Mouse (Mus musculus) layer of hippocampus, postnatal 14 days (tissue): Measurements from ENCODE around the gene Hmcn1. TPM values are rescaled to one million over a fixed set of nuclear protein-coding genes. Genes with fewer than 3 reads are reported as not detected.

Source experiments
- DNase-seq, 2 experiments: peaks; one replicate each; pipeline ENCODE4 v3.0.0; 2021 to 2022; ENCODE audit warnings: low spot score in 2 of 2, mixed read lengths in 1 of 2
- total RNA-seq, 2 experiments: library from RNA; stranded (reverse); gene quantifications; 2 replicates each; pipeline ENCODE4 v1.2.3; 2021

Hmcn1 gene
- total RNA-seq, 2 experiments from 2014 or later = 5.8 to 5.9 TPM

- no peak for DNase-seq
These were observed 1.4 kb upstream of the Hmcn1 start for GRCm38 (mm10) chr1:150994612-150995011.

GRCm38 (mm10) chr1:150992711-150993161, 499 bp downstream of the Hmcn1 start:
- no peak for DNase-seq

GRCm38 (mm10) chr1:150991745-150992554, 1.3 kb downstream of the Hmcn1 start:
- DNase-seq = no peak

- DNase-seq = no peak
These were observed 8.3 kb downstream of the Hmcn1 start for GRCm38 (mm10) chr1:150984888-150985287.

GRCm38 (mm10) chr1:150984092-150984503, 9.1 kb downstream of the Hmcn1 start:
- DNase-seq = no peak

- no peak for DNase-seq
These were observed 14.6 kb downstream of the Hmcn1 start for GRCm38 (mm10) chr1:150978651-150979050.

GRCm38 (mm10) chr1:150976263-150976662, 17.0 kb downstream of the Hmcn1 start:
- peak; percentile 3 to 6 for DNase-seq

- no peak for DNase-seq
These were observed 33.7 kb downstream of the Hmcn1 start for GRCm38 (mm10) chr1:150959486-150960074.

GRCm38 (mm10) chr1:150951004-150951403, 42.2 kb downstream of the Hmcn1 start:
- DNase-seq = no peak

- DNase-seq = no peak
These were observed 43.2 kb downstream of the Hmcn1 start for GRCm38 (mm10) chr1:150950046-150950445.

- no peak for DNase-seq
These were observed 44.3 kb downstream of the Hmcn1 start for GRCm38 (mm10) chr1:150948911-150949310.

GRCm38 (mm10) chr1:150943601-150944000, 49.6 kb downstream of the Hmcn1 start:
- no peak for DNase-seq

GRCm38 (mm10) chr1:150942143-150942542, 51.1 kb downstream of the Hmcn1 start:
- DNase-seq = no peak

- DNase-seq = no peak
These were observed 56.4 kb downstream of the Hmcn1 start for GRCm38 (mm10) chr1:150936821-150937220.

- DNase-seq = peak; percentile 55 to 88
These were observed 59.6 kb downstream of the Hmcn1 start for GRCm38 (mm10) chr1:150933616-150934015.

- DNase-seq = no peak
These were observed 72.4 kb downstream of the Hmcn1 start for GRCm38 (mm10) chr1:150920860-150921259.

- peak; percentile 30 to 74 for DNase-seq
These were observed 73.0 kb downstream of the Hmcn1 start for GRCm38 (mm10) chr1:150920276-150920675.

GRCm38 (mm10) chr1:150914936-150915335, 78.3 kb downstream of the Hmcn1 start:
- DNase-seq = no peak

- no peak for DNase-seq
These were observed 79.6 kb downstream of the Hmcn1 start for GRCm38 (mm10) chr1:150913586-150914136.

GRCm38 (mm10) chr1:150909642-150910041, 83.6 kb downstream of the Hmcn1 start:
- no peak for DNase-seq

GRCm38 (mm10) chr1:150893677-150894188, 99.5 kb downstream of the Hmcn1 start:
- no peak for DNase-seq

- DNase-seq = no peak
These were observed 103.2 kb downstream of the Hmcn1 start for GRCm38 (mm10) chr1:150890017-150890416.
